Mouse (Mus musculus) left cerebral cortex, postnatal 36 days (tissue): ENCODE results near the gene Serpine2. TPM values are rescaled to one million over a fixed set of nuclear protein-coding genes. Genes with fewer than 3 reads are reported as not detected.

Source experiments
- DNase-seq, 2 experiments: peaks; one replicate each; pipeline ENCODE4 v3.0.0; 2021 to 2022; ENCODE audit warnings: low spot score in 2 of 2, mixed read lengths in 1 of 2
- intact Hi-C: fragments of 180-260 bp; cut with DNase I; formaldehyde crosslinking; loops from one replicate; pipeline ENCODE4 v1.15.1; 2025
- total RNA-seq, 2 experiments: library from RNA; stranded (reverse); gene quantifications; 2 replicates each; pipeline ENCODE4 v1.2.3; 2021

Serpine2 gene
- 100 to 1,000 TPM; 139 to 141 TPM for total RNA-seq

- intact Hi-C loops = no loop called here
- DNase-seq = no peak
Measured at GRCm38 (mm10) chr1:79861130-79861942, at the start of gene Serpine2. TSS of gene Serpine2 (minus strand) at chr1:79861180.

GRCm38 (mm10) chr1:79907811-79908210 is 46.8 kb upstream of the Serpine2 start:
- no peak for DNase-seq
- intact Hi-C loops = no loop called here

- no peak for DNase-seq
- intact Hi-C loops = no loop called here
Measured at GRCm38 (mm10) chr1:79905241-79905640, 44.3 kb upstream of the Serpine2 start.

- intact Hi-C loops = no loop called here
Measured at GRCm38 (mm10) chr1:79902901-79903300, 41.9 kb upstream of the Serpine2 start.

GRCm38 (mm10) chr1:79882648-79883047 is 21.7 kb upstream of the Serpine2 start:
- no peak for DNase-seq
- intact Hi-C loops = no loop called here

More at GRCm38 (mm10) chr1:79902901-79903300, 41.9 kb upstream of the Serpine2 start:
- DNase-seq = peak in 1 of 2 experiments; percentile 21

- DNase-seq = no peak
- intact Hi-C loops = no loop called here
Measured at GRCm38 (mm10) chr1:79874741-79875140, 13.8 kb upstream of the Serpine2 start.

- no peak for DNase-seq
- intact Hi-C loops = no loop called here
Measured at GRCm38 (mm10) chr1:79860411-79861039, 455 bp downstream of the Serpine2 start.

GRCm38 (mm10) chr1:79859975-79860374 is 1.0 kb downstream of the Serpine2 start:
- no peak for DNase-seq
- intact Hi-C loops = loop anchor here (5.0 kb wide), 1 partner anchor 38 kb away; no protein-coding TSS in a partner anchor

GRCm38 (mm10) chr1:79859026-79859425 is 2.0 kb downstream of the Serpine2 start:
- no peak for DNase-seq
- intact Hi-C loops = loop anchor here (5.0 kb wide), 1 partner anchor 37 kb away; no protein-coding TSS in a partner anchor

GRCm38 (mm10) chr1:79858389-79858994 is 2.5 kb downstream of the Serpine2 start:
- DNase-seq = peak in 1 of 2 experiments; percentile 31
- intact Hi-C loops = loop anchor here (5.0 kb wide), 1 partner anchor 36 kb away; no protein-coding TSS in a partner anchor

- DNase-seq = peak in 1 of 2 experiments; percentile 18
- intact Hi-C loops = loop anchor here (5.0 kb wide), 1 partner anchor 36 kb away; no protein-coding TSS in a partner anchor
Measured at GRCm38 (mm10) chr1:79857681-79858388, 3.1 kb downstream of the Serpine2 start.

- intact Hi-C loops = loop anchor here (5.0 kb wide), 1 partner anchor 34 kb away; no protein-coding TSS in a partner anchor
- no peak for DNase-seq
Measured at GRCm38 (mm10) chr1:79856756-79857155, 4.2 kb downstream of the Serpine2 start.

GRCm38 (mm10) chr1:79853527-79853926 is 7.5 kb downstream of the Serpine2 start:
- DNase-seq = no peak
- intact Hi-C loops = no loop called here

GRCm38 (mm10) chr1:79850341-79850740 is 10.6 kb downstream of the Serpine2 start:
- intact Hi-C loops = no loop called here
- no peak for DNase-seq

- DNase-seq = no peak
- intact Hi-C loops = no loop called here
Measured at GRCm38 (mm10) chr1:79848663-79849062, 12.3 kb downstream of the Serpine2 start.

GRCm38 (mm10) chr1:79846891-79847290 is 14.1 kb downstream of the Serpine2 start:
- DNase-seq = no peak
- intact Hi-C loops = no loop called here

- no peak for DNase-seq
- intact Hi-C loops = no loop called here
Measured at GRCm38 (mm10) chr1:79832719-79833404, 28.1 kb downstream of the Serpine2 start.

- DNase-seq = peak in 1 of 2 experiments; percentile 17
- intact Hi-C loops = loop anchor here (5.0 kb wide), 1 partner anchor 33 kb away; no protein-coding TSS in a partner anchor
Measured at GRCm38 (mm10) chr1:79823951-79824633, 36.9 kb downstream of the Serpine2 start.
